Mouse (Mus musculus): Measurements from ENCODE around the gene Fbxo46. TPM values are rescaled to one million over a fixed set of nuclear protein-coding genes. Genes with fewer than 3 reads are reported as not detected.

Fbxo46 gene
- polyA plus RNA-seq, 1 experiment: not detected

GRCm38 (mm10) chr7:19086760-19087159 is 32.9 kb upstream of the Fbxo46 start:
- H3K27ac ChIP-seq (ENCODE audit: insufficient read depth, low read depth, low read length): no peak overlapping the region
- peaks cover 25% of the 10 kb centered on the region for H3K4me1 ChIP-seq (ENCODE audit: control insufficient read depth, insufficient read depth, low read length)
- H3K4me3 ChIP-seq (ENCODE audit: insufficient read depth, low read depth, low read length): no peak overlapping the region
- 79% methylated on average over 18 of the region's 18 CpGs for WGBS
- TF ChIP-seq POLR2A (IDR thresholded peaks at IDR 0.05; ENCODE audit: insufficient read depth, low read depth, low read length) (no peak), CTCF (IDR thresholded peaks at IDR 0.05; ENCODE audit: insufficient read depth, low read depth, low read length) (no peak)

- H3K27ac ChIP-seq (ENCODE audit: insufficient read depth, low read depth, low read length): no peak overlapping the region
- H3K4me1 ChIP-seq (ENCODE audit: control insufficient read depth, insufficient read depth, low read length): peaks cover 30% of the 10 kb centered on the region
- TF ChIP-seq POLR2A (IDR thresholded peaks at IDR 0.05; ENCODE audit: insufficient read depth, low read depth, low read length) (no peak), CTCF (IDR thresholded peaks at IDR 0.05; ENCODE audit: insufficient read depth, low read depth, low read length) (peak; percentile 71)
- no peak overlapping the region for H3K4me3 ChIP-seq (ENCODE audit: insufficient read depth, low read depth, low read length)
- 45% methylated on average over 10 of the region's 10 CpGs for WGBS
These were observed 30.8 kb upstream of the Fbxo46 start for GRCm38 (mm10) chr7:19088813-19089212.

GRCm38 (mm10) chr7:19091913-19092312 is 27.7 kb upstream of the Fbxo46 start:
- no peak for TF ChIP-seq POLR2A (IDR thresholded peaks at IDR 0.05; ENCODE audit: insufficient read depth, low read depth, low read length)
- 71% methylated on average over 17 of the region's 17 CpGs for WGBS
- H3K4me3 ChIP-seq (ENCODE audit: insufficient read depth, low read depth, low read length): no peak overlapping the region
- peaks cover 36% of the 10 kb centered on the region for H3K4me1 ChIP-seq (ENCODE audit: control insufficient read depth, insufficient read depth, low read length)
- no peak overlapping the region for H3K27ac ChIP-seq (ENCODE audit: insufficient read depth, low read depth, low read length)

- Histone ChIP-seq H3K4me1 (ENCODE audit: control insufficient read depth, insufficient read depth, low read length) (peaks cover 36% of the 10 kb centered on the region), H3K27ac (ENCODE audit: insufficient read depth, low read depth, low read length) (no peak overlapping the region), H3K4me3 (ENCODE audit: insufficient read depth, low read depth, low read length) (no peak overlapping the region)
- 24% methylated on average over 38 of the region's 38 CpGs for WGBS
- TF ChIP-seq CTCF (IDR thresholded peaks at IDR 0.05; ENCODE audit: insufficient read depth, low read depth, low read length): no peak
- TF ChIP-seq POLR2A (IDR thresholded peaks at IDR 0.05; ENCODE audit: insufficient read depth, low read depth, low read length): no peak
These were observed 27.1 kb upstream of the Fbxo46 start for GRCm38 (mm10) chr7:19092381-19093173.

- H3K27ac ChIP-seq (ENCODE audit: insufficient read depth, low read depth, low read length): peak overlapping the region; percentile 21; the same call in 1 of the 2 replicates
- 5% methylated on average over 15 of the region's 15 CpGs for WGBS
These were observed 26.5 kb upstream of the Fbxo46 start for GRCm38 (mm10) chr7:19093174-19093521.

GRCm38 (mm10) chr7:19093537-19094385 is 25.9 kb upstream of the Fbxo46 start:
- H3K4me3 ChIP-seq (ENCODE audit: insufficient read depth, low read depth, low read length): peak overlapping the region; percentile 54
- peaks cover 36% of the 10 kb centered on the region for H3K4me1 ChIP-seq (ENCODE audit: control insufficient read depth, insufficient read depth, low read length)
- TF ChIP-seq POLR2A (IDR thresholded peaks at IDR 0.05; ENCODE audit: insufficient read depth, low read depth, low read length): no peak
- TF ChIP-seq CTCF (IDR thresholded peaks at IDR 0.05; ENCODE audit: insufficient read depth, low read depth, low read length): no peak
- under 1% methylated on average over 45 of the region's 45 CpGs for WGBS
- H3K27ac ChIP-seq (ENCODE audit: insufficient read depth, low read depth, low read length): peak overlapping the region; percentile 27; the same call in 1 of the 2 replicates

More at GRCm38 (mm10) chr7:19093174-19093521, 26.5 kb upstream of the Fbxo46 start:
- Histone ChIP-seq H3K4me1 (ENCODE audit: control insufficient read depth, insufficient read depth, low read length) (peaks cover 36% of the 10 kb centered on the region), H3K4me3 (ENCODE audit: insufficient read depth, low read depth, low read length) (peak overlapping the region; percentile 54)
- TF ChIP-seq CTCF (IDR thresholded peaks at IDR 0.05; ENCODE audit: insufficient read depth, low read depth, low read length): peak; percentile 82
- TF ChIP-seq POLR2A (IDR thresholded peaks at IDR 0.05; ENCODE audit: insufficient read depth, low read depth, low read length): no peak

- H3K4me3 ChIP-seq (ENCODE audit: insufficient read depth, low read depth, low read length): peak within 1 kb of the TSS; percentile 54
- peaks cover 36% of the 10 kb centered on the region for H3K4me1 ChIP-seq (ENCODE audit: control insufficient read depth, insufficient read depth, low read length)
- H3K27ac ChIP-seq (ENCODE audit: insufficient read depth, low read depth, low read length): peak within 1 kb of the TSS; percentile 27; the same call in 1 of the 2 replicates
- WGBS: under 1% methylated on average over 15 of the region's 36 CpGs
- TF ChIP-seq CTCF (IDR thresholded peaks at IDR 0.05; ENCODE audit: insufficient read depth, low read depth, low read length) (no peak), POLR2A (IDR thresholded peaks at IDR 0.05; ENCODE audit: insufficient read depth, low read depth, low read length) (no peak)
These were observed 25.2 kb upstream of the Fbxo46 start, which contains the start of gene Six5 for GRCm38 (mm10) chr7:19094471-19094825. Six5 (plus strand) TSS chr7:19094594.

- no peak overlapping the region for H3K27ac ChIP-seq (ENCODE audit: insufficient read depth, low read depth, low read length)
- 1% methylated on average over 87 of the region's 87 CpGs for WGBS
- H3K4me3 ChIP-seq (ENCODE audit: insufficient read depth, low read depth, low read length): peak overlapping the region; percentile 54
- peaks cover 36% of the 10 kb centered on the region for H3K4me1 ChIP-seq (ENCODE audit: control insufficient read depth, insufficient read depth, low read length)
- no peak for TF ChIP-seq POLR2A (IDR thresholded peaks at IDR 0.05; ENCODE audit: insufficient read depth, low read depth, low read length)
- TF ChIP-seq CTCF (IDR thresholded peaks at IDR 0.05; ENCODE audit: insufficient read depth, low read depth, low read length): no peak
These were observed 24.6 kb upstream of the Fbxo46 start for GRCm38 (mm10) chr7:19094826-19095750.

Data from olfactory bulb, adult 2 months (tissue).